Mouse (Mus musculus) midbrain, postnatal 0 days (tissue): ENCODE measurements at regions not wholly inside any gene's neighbourhood (a gene's known extent, or its start where the extent isn't known, plus 50 kb on each side); places are given as distances from the start of the nearest gene placed in this dataset.

Experiments used
- ATAC-seq: fragments of 200-750 bp; cut with Nextera tagmentation; 2 replicates; pipeline ENCODE4 v1.8.0; 2017; ENCODE audit warnings: moderate number of reproducible peaks, mild to moderate bottlenecking, moderate TSS enrichment, moderate library complexity; ENCODE audit not compliant: low FRiP score
- DNase-seq: peaks from one replicate; pipeline ENCODE4 v3.0.0-alpha.2; 2015; ENCODE audit warnings: low spot score
- H3K27ac ChIP-seq: fragments of 300-500 bp; sonication (generic); 2 replicates; pipeline ENCODE4 v1.5.1; 2014; ENCODE audit warnings: low read depth, mild to moderate bottlenecking, low read length, mixed read lengths
- H3K27me3 ChIP-seq: fragments of 300-500 bp; sonication (generic); 2 replicates; pipeline ENCODE4 v1.6.1; 2014; ENCODE audit warnings: low read length, control low read depth, mixed read lengths; ENCODE audit not compliant: insufficient read depth
- H3K36me3 ChIP-seq: fragments of 300-500 bp; sonication (generic); 2 replicates; pipeline ENCODE4 v1.6.1; 2014; ENCODE audit warnings: low read length, control low read depth, mixed read lengths; ENCODE audit not compliant: insufficient read depth
- H3K4me1 ChIP-seq: fragments of 300-500 bp; sonication (generic); 2 replicates; pipeline ENCODE4 v1.6.1; 2014; ENCODE audit warnings: mild to moderate bottlenecking, control low read depth, antibody characterized with exemption, low read length, mixed read lengths; ENCODE audit not compliant: insufficient read depth
- H3K4me2 ChIP-seq: fragments of 300-500 bp; sonication (generic); 2 replicates; pipeline ENCODE4 v1.6.1; 2014; ENCODE audit warnings: low read depth, mild to moderate bottlenecking, low read length, mixed read lengths; ENCODE audit not compliant: poor library complexity, severe bottlenecking
- H3K4me3 ChIP-seq: fragments of 300-500 bp; sonication (generic); 2 replicates; pipeline ENCODE4 v1.5.1; 2014; ENCODE audit warnings: low read depth, mild to moderate bottlenecking, low read length, moderate library complexity
- H3K9ac ChIP-seq: fragments of 300-500 bp; sonication (generic); replicated peaks from 2 replicates; pipeline ENCODE4 v1.6.1; 2014; ENCODE audit warnings: mild to moderate bottlenecking, low read length, moderate library complexity, mixed read lengths; ENCODE audit not compliant: poor library complexity, severe bottlenecking
- H3K9me3 ChIP-seq: fragments of 300-500 bp; sonication (generic); 2 replicates; pipeline ENCODE4 v1.6.1; 2016; ENCODE audit warnings: low read length, control low read depth
- CTCF ChIP-seq: IDR thresholded peaks from 2 replicates; pipeline ENCODE4 v1.5.1; 2016; ENCODE audit warnings: antibody characterized with exemption, mild to moderate bottlenecking
- WGBS: fragments of 180-500 bp; shearing (Covaris S2); extraction: QIAGEN DNeasy Blood & Tissue Kit; methylation state at CpG from one replicate; pipeline ENCODE4 v1.1.7; 2014; 5-methylcytosine and 5-hydroxymethylcytosine counted together

- DNase-seq (no peak), ATAC-seq (no peak)
- H3K9ac ChIP-seq: no peak overlapping the region
- H3K36me3 ChIP-seq: no peaks in the 10 kb centered on the region
- H3K4me1 ChIP-seq: no peaks in the 10 kb centered on the region
- 82% methylated on average over 4 of the region's 4 CpGs for WGBS
- no peak for TF ChIP-seq CTCF
- no peaks in the 10 kb centered on the region for H3K9me3 ChIP-seq
- H3K27ac ChIP-seq: no peak overlapping the region
- no peak overlapping the region for H3K4me2 ChIP-seq
- no peak overlapping the region for H3K4me3 ChIP-seq
- H3K27me3 ChIP-seq: no peaks in the 10 kb centered on the region
These were observed 158.3 kb upstream of the Plxnc1 start for GRCm38 (mm10) chr10:95102981-95103380.

GRCm38 (mm10) chr10:95099906-95100305 lies 155.3 kb upstream of the Plxnc1 start:
- no peak for ATAC-seq
- peak; percentile 51 for DNase-seq

GRCm38 (mm10) chr10:95095847-95096246 lies 151.2 kb upstream of the Plxnc1 start:
- ATAC-seq: no peak
- DNase-seq: no peak
- Histone ChIP-seq H3K4me3 (no peak overlapping the region), H3K4me1 (no peaks in the 10 kb centered on the region), H3K9ac (no peak overlapping the region), H3K36me3 (no peaks in the 10 kb centered on the region), H3K27me3 (no peaks in the 10 kb centered on the region), H3K4me2 (no peak overlapping the region), H3K27ac (no peak overlapping the region), H3K9me3 (no peaks in the 10 kb centered on the region)
- TF ChIP-seq CTCF: no peak
- WGBS: 81% methylated on average over 4 of the region's 4 CpGs

More at GRCm38 (mm10) chr10:95099906-95100305, 155.3 kb upstream of the Plxnc1 start:
- H3K4me3 ChIP-seq: no peak overlapping the region
- H3K27ac ChIP-seq: no peak overlapping the region
- no peaks in the 10 kb centered on the region for H3K4me1 ChIP-seq
- 70% methylated on average over 5 of the region's 5 CpGs for WGBS
- H3K4me2 ChIP-seq: no peak overlapping the region
- no peaks in the 10 kb centered on the region for H3K36me3 ChIP-seq
- H3K9ac ChIP-seq: no peak overlapping the region
- no peak for TF ChIP-seq CTCF
- no peaks in the 10 kb centered on the region for H3K9me3 ChIP-seq
- H3K27me3 ChIP-seq: no peaks in the 10 kb centered on the region

GRCm38 (mm10) chr10:95094771-95095170 lies 150.1 kb upstream of the Plxnc1 start:
- DNase-seq (no peak), ATAC-seq (no peak)
- Histone ChIP-seq H3K9me3 (no peaks in the 10 kb centered on the region), H3K36me3 (no peaks in the 10 kb centered on the region), H3K9ac (no peak overlapping the region), H3K27ac (no peak overlapping the region), H3K4me2 (no peak overlapping the region), H3K4me3 (no peak overlapping the region), H3K27me3 (no peaks in the 10 kb centered on the region), H3K4me1 (no peaks in the 10 kb centered on the region)
- no peak for TF ChIP-seq CTCF
- 76% methylated on average over 8 of the region's 8 CpGs for WGBS

- Histone ChIP-seq H3K27me3 (no peaks in the 10 kb centered on the region), H3K36me3 (no peaks in the 10 kb centered on the region), H3K9ac (no peak overlapping the region), H3K4me1 (no peaks in the 10 kb centered on the region), H3K9me3 (no peaks in the 10 kb centered on the region), H3K4me3 (no peak overlapping the region), H3K27ac (no peak overlapping the region), H3K4me2 (no peak overlapping the region)
- ATAC-seq (no peak), DNase-seq (no peak)
- WGBS: 46% methylated on average over 5 of the region's 5 CpGs
- TF ChIP-seq CTCF: no peak
These were observed 148.6 kb upstream of the Plxnc1 start for GRCm38 (mm10) chr10:95093266-95093665.

- Histone ChIP-seq H3K27ac (no peak overlapping the region), H3K4me3 (no peak overlapping the region), H3K27me3 (no peaks in the 10 kb centered on the region), H3K4me2 (no peak overlapping the region), H3K9ac (no peak overlapping the region), H3K9me3 (no peaks in the 10 kb centered on the region), H3K4me1 (no peaks in the 10 kb centered on the region), H3K36me3 (no peaks in the 10 kb centered on the region)
- ATAC-seq (no peak), DNase-seq (no peak)
- 63% methylated on average over 6 of the region's 6 CpGs for WGBS
- peak; percentile 16; the same call in 1 of the 2 replicates for TF ChIP-seq CTCF
These were observed 146.5 kb upstream of the Plxnc1 start for GRCm38 (mm10) chr10:95091086-95091485.

GRCm38 (mm10) chr10:95090641-95091040 lies 146.0 kb upstream of the Plxnc1 start:
- WGBS: 84% methylated on average over 4 of the region's 4 CpGs
- DNase-seq: no peak
- Histone ChIP-seq H3K9ac (no peak overlapping the region), H3K4me2 (no peak overlapping the region), H3K4me1 (no peaks in the 10 kb centered on the region), H3K9me3 (no peaks in the 10 kb centered on the region), H3K27me3 (no peaks in the 10 kb centered on the region), H3K27ac (no peak overlapping the region), H3K4me3 (no peak overlapping the region), H3K36me3 (no peaks in the 10 kb centered on the region)
- no peak for TF ChIP-seq CTCF
- ATAC-seq: no peak
